Comparison of ENCODE assay signal across 7 mouse cellular contexts in the genomic region with DNA sequence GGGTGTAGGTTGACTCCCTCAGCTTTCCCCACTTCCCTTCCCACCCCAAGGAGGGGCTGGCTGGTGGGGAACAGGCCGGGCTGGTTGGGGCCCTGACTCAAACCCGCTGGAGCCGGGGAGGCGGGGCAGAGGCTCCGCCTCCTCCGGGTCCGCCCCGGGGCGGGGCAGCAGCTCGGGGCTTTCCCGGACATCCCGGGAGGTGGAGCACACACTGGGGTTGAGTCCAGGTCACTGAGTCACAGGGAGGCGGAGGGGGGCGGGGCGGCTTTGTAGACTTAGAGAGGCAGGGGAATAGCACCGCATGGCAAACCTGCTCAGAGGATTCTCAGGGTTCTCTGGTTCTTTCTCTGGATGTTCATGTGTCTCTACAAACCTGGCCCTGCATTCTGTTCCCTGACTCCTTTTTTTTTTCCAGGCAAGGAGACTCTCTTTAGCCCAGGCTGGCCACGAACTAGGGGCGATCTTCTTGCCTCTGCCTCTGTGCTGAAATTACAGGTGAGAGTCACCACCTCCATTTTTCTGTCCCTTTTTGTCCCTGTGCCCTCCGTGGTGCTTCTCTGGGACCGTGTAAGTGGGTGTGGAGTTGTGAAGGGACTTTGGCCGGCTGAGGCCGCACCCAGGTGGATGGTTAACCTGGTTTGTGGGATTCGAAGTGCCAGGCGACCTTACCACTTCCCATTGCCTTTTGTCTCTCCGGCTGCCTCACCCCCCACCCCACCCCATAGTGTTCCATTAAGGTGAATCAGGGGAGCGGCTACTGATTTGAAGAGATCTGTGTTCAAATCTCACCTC. TPM values are rescaled to one million over a fixed set of nuclear protein-coding genes. Genes with fewer than 3 reads are reported as not detected.
DNase-seq lines count a peak whose midpoint lies in the region; ATAC-seq and TF ChIP-seq lines count a peak whose summit lies in the region.

No protein-coding gene starts in this region.

- no peak overlapping the region for H3K27ac ChIP-seq in hindbrain, embryonic 13.5 days
- H3K27ac ChIP-seq in liver, adult 2 months (replicated peaks; ENCODE audit: insufficient read depth, low read depth, low read length): peak overlapping the region; percentile 96
- H3K27ac ChIP-seq in midbrain, postnatal 0 days (ENCODE audit: low read depth, low read length): no peak overlapping the region
- H3K27ac ChIP-seq in stomach, postnatal 0 days (replicated peaks): peak overlapping the region; percentile 91

- no peak overlapping the region for H3K9ac ChIP-seq in hindbrain, embryonic 13.5 days
- peak overlapping the region; percentile 54 for H3K9ac ChIP-seq in liver, adult 2 months (ENCODE audit: low read depth, low read length)
- no peak overlapping the region for H3K9ac ChIP-seq in midbrain, postnatal 0 days (replicated peaks; ENCODE audit: low read length, poor library complexity, severe bottlenecking)
- peak overlapping the region; percentile 23; the same call in 1 of the 2 replicates for H3K9ac ChIP-seq in stomach, postnatal 0 days (ENCODE audit: low read length)

- H3K79me2 ChIP-seq in liver, adult 2 months (ENCODE audit: control insufficient read depth, insufficient read depth, low read length): peaks cover 10% of the 10 kb centered on the region; the same call in 1 of the 2 replicates

- H3K9me3 ChIP-seq in G1E (replicated peaks): no peaks in the 10 kb centered on the region
- H3K9me3 ChIP-seq in hindbrain, embryonic 13.5 days: 0 out of 2 replicates have a peak, but pooled peaks cover 4% of the 10 kb centered on the region
- no peaks in the 10 kb centered on the region for H3K9me3 ChIP-seq in midbrain, postnatal 0 days (ENCODE audit: low read length)
- H3K9me3 ChIP-seq in stomach, postnatal 0 days (ENCODE audit: control insufficient read depth, low read length): no peaks in the 10 kb centered on the region

- peak; percentile 80 for TF ChIP-seq EP300 in stomach, postnatal 0 days (optimal IDR thresholded peaks at IDR 0.05)

- H3K4me2 ChIP-seq in hindbrain, embryonic 13.5 days: peak overlapping the region; percentile 34
- 0 out of 2 replicates have a peak overlapping the region, but pooled peaks have one; percentile 12 for H3K4me2 ChIP-seq in midbrain, postnatal 0 days (ENCODE audit: low read depth, low read length, poor library complexity, severe bottlenecking)
- peak overlapping the region; percentile 18 for H3K4me2 ChIP-seq in stomach, postnatal 0 days (replicated peaks; ENCODE audit: low read depth)

- peak; percentile 78 for ATAC-seq in G1E (ENCODE audit: extremely low read depth, insufficient number of reproducible peaks, low FRiP score, poor library complexity, severe bottlenecking)
- no peak for ATAC-seq in hindbrain, embryonic 13.5 days (ENCODE audit: low FRiP score)
- ATAC-seq in midbrain, postnatal 0 days (ENCODE audit: low FRiP score): no peak
- ATAC-seq in stomach, postnatal 0 days (ENCODE audit: low FRiP score, low TSS enrichment): peak; percentile 92

- TF ChIP-seq CTCF in G1E (IDR thresholded peaks at IDR 0.05; ENCODE audit: low read depth, low read length): no peak
- TF ChIP-seq CTCF in liver, adult 2 months (IDR thresholded peaks at IDR 0.05; ENCODE audit: low read depth, low read length): no peak
- no peak for TF ChIP-seq CTCF in midbrain, postnatal 0 days (IDR thresholded peaks at IDR 0.05)
- TF ChIP-seq CTCF in stomach, postnatal 0 days (IDR thresholded peaks at IDR 0.05; ENCODE audit: low read depth): no peak; the same call in 1 of the 2 replicates

- no peaks in the 10 kb centered on the region for H3K36me3 ChIP-seq in G1E (replicated peaks)
- no peaks in the 10 kb centered on the region for H3K36me3 ChIP-seq in hindbrain, embryonic 13.5 days
- peaks cover 3% of the 10 kb centered on the region; the same call in 1 of the 2 replicates for H3K36me3 ChIP-seq in liver, adult 2 months (ENCODE audit: control insufficient read depth, insufficient read depth, low read length)
- no peaks in the 10 kb centered on the region for H3K36me3 ChIP-seq in midbrain, postnatal 0 days (ENCODE audit: insufficient read depth, low read length)
- no peaks in the 10 kb centered on the region for H3K36me3 ChIP-seq in stomach, postnatal 0 days (ENCODE audit: control insufficient read depth, insufficient read depth, low read length)

- H3K4me3 ChIP-seq in G1E (ENCODE audit: low read depth, low read length): peak overlapping the region; percentile 31; the same call in 1 of the 2 replicates
- H3K4me3 ChIP-seq in hindbrain, embryonic 13.5 days: no peak overlapping the region
- H3K4me3 ChIP-seq in liver, adult 2 months (ENCODE audit: insufficient read depth, low read depth, low read length): 0 out of 2 replicates have a peak overlapping the region, but pooled peaks have one; percentile 10
- H3K4me3 ChIP-seq in midbrain, postnatal 0 days (ENCODE audit: low read depth, low read length): no peak overlapping the region
- H3K4me3 ChIP-seq in stomach, postnatal 0 days (ENCODE audit: low read depth, low read length): no peak overlapping the region

- peaks cover 48% of the 10 kb centered on the region for H3K27me3 ChIP-seq in G1E (ENCODE audit: insufficient read depth, low read length)
- H3K27me3 ChIP-seq in hindbrain, embryonic 13.5 days: peaks cover 57% of the 10 kb centered on the region
- H3K27me3 ChIP-seq in liver, adult 2 months (ENCODE audit: control insufficient read depth, insufficient read depth, low read length): no peaks in the 10 kb centered on the region
- H3K27me3 ChIP-seq in midbrain, postnatal 0 days (ENCODE audit: insufficient read depth, low read length): peaks cover 26% of the 10 kb centered on the region
- no peaks in the 10 kb centered on the region for H3K27me3 ChIP-seq in stomach, postnatal 0 days (ENCODE audit: control insufficient read depth, insufficient read depth, low read length)

- 0 out of 2 replicates have a peak, but pooled peaks have one; percentile 52 for TF ChIP-seq POLR2A in liver, adult 2 months (IDR thresholded peaks at IDR 0.05; ENCODE audit: extremely low read depth, insufficient read depth, low read length)

- H3K4me1 ChIP-seq in G1E (ENCODE audit: insufficient read depth, low read depth, low read length): peaks cover 36% of the 10 kb centered on the region
- H3K4me1 ChIP-seq in hindbrain, embryonic 13.5 days (replicated peaks): peaks cover 12% of the 10 kb centered on the region
- H3K4me1 ChIP-seq in liver, adult 2 months (ENCODE audit: control insufficient read depth, insufficient read depth, low read length): peaks cover 22% of the 10 kb centered on the region
- no peaks in the 10 kb centered on the region for H3K4me1 ChIP-seq in midbrain, postnatal 0 days (ENCODE audit: insufficient read depth, low read length)
- H3K4me1 ChIP-seq in stomach, postnatal 0 days (replicated peaks; ENCODE audit: control insufficient read depth, insufficient read depth): peaks cover 9% of the 10 kb centered on the region

- 25% methylated on average over 22 of the region's 26 CpGs for WGBS in hindbrain, embryonic 13.5 days
- WGBS in liver, adult 2 months: 5% methylated on average over 26 of the region's 26 CpGs
- WGBS in midbrain, postnatal 0 days: 29% methylated on average over 24 of the region's 26 CpGs
- WGBS in stomach, postnatal 0 days: 15% methylated on average over 26 of the region's 26 CpGs

- peak; percentile 80 for DNase-seq in G1E (ENCODE audit: low spot score)
- peak; percentile 95 for DNase-seq in adrenal gland, postnatal 25 days
- peak; percentile 60 for DNase-seq in forelimb bud, embryonic 11.5 days (ENCODE audit: low read depth, low spot score)
- peak; percentile 89 for DNase-seq in liver, adult 2 months (ENCODE audit: extremely low read depth, low read depth, low spot score)
- no peak for DNase-seq in midbrain, postnatal 0 days (ENCODE audit: low spot score)
- DNase-seq in stomach, postnatal 0 days (ENCODE audit: low spot score): peak; percentile 98

RNA-seq across cellular contexts. Expression of a gene that starts 1.8 kb away (rescaled TPM):
- total RNA-seq in G1E (2014; fragmentation: Nextera tagmentation) (2.7 TPM in 1 of 2 replicates, not detected in the other), G1E (2017) (0.71 and 1.1 TPM in 2 replicates)
- 6.1 and 6.6 TPM in 2 replicates for polyA plus RNA-seq in G1E (2012)
- total RNA-seq in adrenal gland, postnatal 25 days (2021): 26.5 and 34.5 TPM in 2 replicates
- 0.60 and 1.5 TPM in 2 replicates for polyA plus RNA-seq in hindbrain, embryonic 13.5 days (2015; fragmentation: Nextera tagmentation; extraction: Ambion mirVana)
- total RNA-seq in liver, adult 2 months (2014; rRNA removed): 3.0 and 7.4 TPM in 2 replicates
- polyA plus RNA-seq in liver, adult 2 months (2012; rRNA removed): 72.8 and 76.8 TPM in 2 replicates
- total RNA-seq in midbrain, postnatal 0 days (2014; rRNA removed): 0.55 and 0.66 TPM in 2 replicates
- polyA plus RNA-seq in midbrain, postnatal 0 days (2015; fragmentation: Nextera tagmentation; extraction: Ambion mirVana): 0.93 and 1.3 TPM in 2 replicates
- polyA plus RNA-seq in stomach, postnatal 0 days (2015; fragmentation: Nextera tagmentation; extraction: Ambion mirVana): 8.9 and 9.1 TPM in 2 replicates

RNA-seq across cellular contexts. Expression of a gene that starts 27.4 kb away (rescaled TPM):
- total RNA-seq in G1E (2014; fragmentation: Nextera tagmentation) (not detected in 2 replicates), G1E (2017) (not detected in 2 replicates)
- polyA plus RNA-seq in G1E (2012): not detected in 2 replicates
- 0.55 and 1.6 TPM in 2 replicates for total RNA-seq in adrenal gland, postnatal 25 days (2021)
- polyA plus RNA-seq in hindbrain, embryonic 13.5 days (2015; fragmentation: Nextera tagmentation; extraction: Ambion mirVana): 7.6 and 9.3 TPM in 2 replicates
- total RNA-seq in liver, adult 2 months (2014; rRNA removed): not detected in 2 replicates
- polyA plus RNA-seq in liver, adult 2 months (2012; rRNA removed): 0.11 TPM in 1 of 2 replicates, not detected in the other
- total RNA-seq in midbrain, postnatal 0 days (2014; rRNA removed): 31.6 and 44.4 TPM in 2 replicates
- polyA plus RNA-seq in midbrain, postnatal 0 days (2015; fragmentation: Nextera tagmentation; extraction: Ambion mirVana): 21.6 and 25.8 TPM in 2 replicates
- 0.29 and 0.41 TPM in 2 replicates for polyA plus RNA-seq in stomach, postnatal 0 days (2015; fragmentation: Nextera tagmentation; extraction: Ambion mirVana)

RNA-seq across cellular contexts. Expression of a gene that starts 27.8 kb away (rescaled TPM):
- total RNA-seq in G1E (2014; fragmentation: Nextera tagmentation) (not detected in 2 replicates), G1E (2017) (not detected in 2 replicates)
- polyA plus RNA-seq in G1E (2012): not detected in 2 replicates
- 0.55 TPM in 1 of 2 replicates, not detected in the other for total RNA-seq in adrenal gland, postnatal 25 days (2021)
- not detected in 2 replicates for polyA plus RNA-seq in hindbrain, embryonic 13.5 days (2015; fragmentation: Nextera tagmentation; extraction: Ambion mirVana)
- total RNA-seq in liver, adult 2 months (2014; rRNA removed): 17.4 and 17.8 TPM in 2 replicates
- 23.0 and 23.5 TPM in 2 replicates for polyA plus RNA-seq in liver, adult 2 months (2012; rRNA removed)
- 0.71 and 1.8 TPM in 2 replicates for total RNA-seq in midbrain, postnatal 0 days (2014; rRNA removed)
- polyA plus RNA-seq in midbrain, postnatal 0 days (2015; fragmentation: Nextera tagmentation; extraction: Ambion mirVana): 0.70 and 1.2 TPM in 2 replicates
- 44.4 and 48.5 TPM in 2 replicates for polyA plus RNA-seq in stomach, postnatal 0 days (2015; fragmentation: Nextera tagmentation; extraction: Ambion mirVana)

RNA-seq across cellular contexts. Expression of a gene that starts 36.7 kb away (rescaled TPM):
- total RNA-seq in G1E (2014; fragmentation: Nextera tagmentation): 1.7 and 4.1 TPM in 2 replicates
- 2.3 and 2.8 TPM in 2 replicates for total RNA-seq in G1E (2017)
- polyA plus RNA-seq in G1E (2012): 2.2 and 3.2 TPM in 2 replicates
- total RNA-seq in adrenal gland, postnatal 25 days (2021): not detected in 2 replicates
- polyA plus RNA-seq in hindbrain, embryonic 13.5 days (2015; fragmentation: Nextera tagmentation; extraction: Ambion mirVana): 0.48 and 0.58 TPM in 2 replicates
- total RNA-seq in liver, adult 2 months (2014; rRNA removed): 0.09 and 0.34 TPM in 2 replicates
- 0.09 and 0.11 TPM in 2 replicates for polyA plus RNA-seq in liver, adult 2 months (2012; rRNA removed)
- total RNA-seq in midbrain, postnatal 0 days (2014; rRNA removed): not detected in 2 replicates
- polyA plus RNA-seq in midbrain, postnatal 0 days (2015; fragmentation: Nextera tagmentation; extraction: Ambion mirVana): 0.90 and 1.5 TPM in 2 replicates
- not detected in 2 replicates for polyA plus RNA-seq in stomach, postnatal 0 days (2015; fragmentation: Nextera tagmentation; extraction: Ambion mirVana)

RNA-seq across cellular contexts. Expression of a gene that starts 53.6 kb away (rescaled TPM):
- not detected in 2 replicates for total RNA-seq in G1E (2014; fragmentation: Nextera tagmentation)
- 0.05 TPM in 1 of 2 replicates, not detected in the other for total RNA-seq in G1E (2017)
- polyA plus RNA-seq in G1E (2012): not detected in 2 replicates
- total RNA-seq in adrenal gland, postnatal 25 days (2021): 37.2 TPM in 2 replicates
- polyA plus RNA-seq in hindbrain, embryonic 13.5 days (2015; fragmentation: Nextera tagmentation; extraction: Ambion mirVana): 8.1 and 10.7 TPM in 2 replicates
- total RNA-seq in liver, adult 2 months (2014; rRNA removed): 2.3 and 2.5 TPM in 2 replicates
- 4.8 and 5.4 TPM in 2 replicates for polyA plus RNA-seq in liver, adult 2 months (2012; rRNA removed)
- 32.6 and 33.5 TPM in 2 replicates for total RNA-seq in midbrain, postnatal 0 days (2014; rRNA removed)
- polyA plus RNA-seq in midbrain, postnatal 0 days (2015; fragmentation: Nextera tagmentation; extraction: Ambion mirVana): 18.7 and 22.0 TPM in 2 replicates
- polyA plus RNA-seq in stomach, postnatal 0 days (2015; fragmentation: Nextera tagmentation; extraction: Ambion mirVana): 87.5 and 103 TPM in 2 replicates

Comparison
In these comparisons a context has a peak if more than half of its experiments do, and no peak if none do; other contexts are left out.
1. ATAC-seq: peak in G1E (single experiment) and stomach, postnatal 0 days (single experiment); none in hindbrain, embryonic 13.5 days (single experiment) and midbrain, postnatal 0 days (single experiment).
2. H3K4me3 ChIP-seq: peak in G1E (single experiment) and liver, adult 2 months (single experiment); none in hindbrain, embryonic 13.5 days (single experiment), midbrain, postnatal 0 days (single experiment) and stomach, postnatal 0 days (single experiment).
3. H3K27ac ChIP-seq: peak in liver, adult 2 months (single experiment) and stomach, postnatal 0 days (single experiment); none in hindbrain, embryonic 13.5 days (single experiment) and midbrain, postnatal 0 days (single experiment).
4. H3K9ac ChIP-seq: peak in liver, adult 2 months (single experiment) and stomach, postnatal 0 days (single experiment); none in hindbrain, embryonic 13.5 days (single experiment) and midbrain, postnatal 0 days (single experiment).
5. RNA of a gene that starts 27.8 kb away (polyA plus RNA-seq): 44.4 to 48.5 TPM in stomach, postnatal 0 days and 23.0 to 23.5 TPM in liver, adult 2 months; 0.70 to 1.2 TPM in midbrain, postnatal 0 days, not detected in hindbrain, embryonic 13.5 days and not detected in G1E; every median in the first group is over 10 times any median in the second.
6. Peak in every context shown above with its lines, with median percentiles within 50 percentile points of each other: H3K4me2 ChIP-seq.